Comparison of ENCODE assay signal across 15 mouse cellular contexts in the genomic region with DNA sequence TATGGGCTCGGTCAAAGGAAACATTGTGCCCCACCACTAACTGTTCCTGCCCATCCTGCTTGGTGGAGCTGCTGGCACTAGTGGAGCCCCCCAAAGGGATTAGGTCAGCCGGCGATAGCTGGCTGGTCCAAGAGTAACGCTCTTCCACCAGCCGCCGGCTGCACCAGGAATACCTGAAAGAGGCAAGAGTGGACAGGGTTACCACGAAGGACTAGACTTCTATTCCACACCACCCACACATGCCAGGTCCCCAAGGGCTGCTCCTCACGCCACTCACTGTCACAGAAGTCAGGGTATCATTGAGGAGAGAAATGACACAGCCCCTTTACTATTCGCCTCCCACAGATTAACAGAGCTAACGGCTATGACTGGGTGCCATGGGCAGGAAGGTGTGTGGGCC.
"Had no signal": no experiment of that assay in that cellular context is flagged by ENCODE, and none has a peak within 500 bp of the region (broad histone marks: within the 10 kb centered on the region; RNA-seq: fewer than 3 reads in every experiment).

No protein-coding gene starts in this region.

- DNase-seq: retina, postnatal 1 day; right cerebral cortex, adult 18-20 months; right cerebral cortex, postnatal 14 days; right cerebral cortex, postnatal 25 days; right cerebral cortex, postnatal 4 days; spleen, adult 18-20 months; thymus, adult 18-20 months; thymus, adult 2 months; thymus, postnatal 14 days; thymus, postnatal 25 days; thymus, postnatal 36 days; thymus, postnatal 4 days had no signal

- H3K9ac ChIP-seq: neural tube, embryonic 13.5 days; stomach, embryonic 15.5 days had no signal

- H3K27ac ChIP-seq: neural tube, embryonic 13.5 days; stomach, embryonic 15.5 days; stomach, postnatal 0 days had no signal

- H3K4me3 ChIP-seq: neural tube, embryonic 13.5 days; stomach, embryonic 15.5 days had no signal

- H3K9me3 ChIP-seq: neural tube, embryonic 13.5 days; stomach, embryonic 15.5 days had no signal

- H3K27me3 ChIP-seq: neural tube, embryonic 13.5 days; stomach, embryonic 15.5 days had no signal

- H3K4me2 ChIP-seq: neural tube, embryonic 13.5 days; stomach, embryonic 15.5 days had no signal
